Mouse (Mus musculus) central nervous system, embryonic 18 days (tissue): ENCODE results near the gene Gm14744. TPM values are rescaled to one million over a fixed set of nuclear protein-coding genes. Genes with fewer than 3 reads are reported as not detected.

Source experiments
- polyA plus RNA-seq: library from polyadenylated mRNA; depleted of rRNA; stranded (reverse); fragments of >200 nt; gene quantifications from 2 replicates; pipeline ENCODE4 v1.2.3, GENCODE M21; 2012; rRNA removed

Gene Gm14744
- polyA plus RNA-seq: not detected in 2 replicates

DNA sequence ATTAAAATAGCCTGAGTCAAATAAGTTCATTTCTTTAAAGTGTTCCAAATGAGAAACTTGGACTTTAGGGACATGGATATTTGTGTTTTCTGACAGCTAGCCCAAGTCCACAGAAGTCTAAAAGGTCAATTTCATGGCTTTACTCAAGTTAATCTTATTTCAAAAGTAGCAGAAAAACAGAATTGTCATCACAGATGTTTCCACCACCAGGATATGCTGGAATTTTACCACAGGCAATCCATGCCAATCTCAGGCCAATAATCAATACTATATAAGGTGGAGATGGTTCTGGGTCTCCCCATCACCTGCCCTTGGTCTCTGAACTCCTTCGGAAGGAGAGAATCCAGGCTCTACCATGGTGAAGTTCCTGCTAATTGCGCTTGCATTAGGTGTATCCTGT is at the start of gene Gm14744:
Gene Gm14744 (plus strand): TSS at position 301 of the 400 bp plus-strand sequence.

GRCm38 (mm10) chrX:77853523-77853922 is 11.0 kb upstream of the Gm14744 start, which contains the start of gene Pbsn:
Gene Pbsn, minus strand, starts transcription at chrX:77853623.

Other genes with a start within 250 kb of the Gm14744 start
- gene Prkx, start 68.5 kb upstream of the Gm14744 start, polyA plus RNA-seq: 20.5 and 20.7 TPM in 2 replicates
- gene Pbsn, start 11.1 kb upstream of the Gm14744 start, polyA plus RNA-seq: not detected in 2 replicates
- gene 5430402E10Rik, start 60.3 kb downstream of the Gm14744 start, polyA plus RNA-seq: not detected in 2 replicates
- not detected in 2 replicates for gene Obp1a, start 226.6 kb downstream of the Gm14744 start, polyA plus RNA-seq